Mouse (Mus musculus): Measurements from ENCODE around the gene Armcx3.

GRCm38 (mm10) chrX:134741862-134742261 is 14.5 kb upstream of the Armcx3 start:
- TF ChIP-seq CTCF (IDR thresholded peaks at IDR 0.05; ENCODE audit: borderline replicate concordance, insufficient read depth, low read length) (no peak), POLR2A (IDR thresholded peaks at IDR 0.05; ENCODE audit: low read depth, low read length) (no peak)
